Mouse (Mus musculus): ENCODE measurements around the gene Grcc10. TPM values are rescaled to one million over a fixed set of nuclear protein-coding genes. Genes with fewer than 3 reads are reported as not detected.

Gene Grcc10
- polyA plus RNA-seq, 1 experiment: 355 TPM

DNA sequence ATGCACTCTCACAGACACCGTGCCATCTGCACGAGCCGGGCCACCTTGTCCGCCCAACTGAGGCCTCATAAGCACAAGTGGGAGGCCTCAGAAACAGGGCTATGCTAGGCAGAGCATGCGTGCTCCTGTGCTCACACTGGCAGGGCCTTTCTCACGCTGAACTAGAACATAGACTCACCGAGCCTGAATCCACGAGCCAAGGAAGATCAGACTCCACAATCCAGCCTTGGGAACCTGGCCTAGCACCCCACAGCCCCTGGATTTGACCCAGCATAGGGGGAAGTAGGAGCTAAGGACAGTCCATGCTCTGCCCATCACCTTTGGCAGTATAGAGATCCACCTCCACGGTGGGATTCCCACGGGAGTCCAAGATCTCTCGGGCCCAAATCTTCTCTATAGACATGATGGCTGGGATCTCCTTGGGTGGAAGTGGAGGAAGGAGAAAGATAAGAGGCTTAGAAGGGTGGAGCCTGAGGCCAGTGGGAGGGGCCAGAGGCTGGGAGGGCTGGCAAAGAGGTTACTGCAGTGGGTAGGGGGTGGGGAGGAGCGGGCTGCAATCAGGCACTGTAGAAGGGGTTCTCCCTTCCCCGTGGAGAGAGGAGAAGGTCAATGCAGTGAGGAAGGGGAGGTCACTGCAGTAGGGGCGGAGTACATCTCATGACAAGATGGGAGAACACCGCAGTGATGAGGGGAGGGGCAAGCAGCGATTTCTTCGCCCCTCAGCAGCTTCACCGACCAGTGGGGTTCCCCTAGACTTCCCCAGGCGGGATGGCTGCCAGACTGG, 26.9 kb upstream of the Grcc10 start:
- no peaks in the 10 kb centered on the region for H3K4me1 ChIP-seq (ENCODE audit: control insufficient read depth, insufficient read depth, insufficient read length, low read length)
- peak overlapping the region; percentile 66; the same call in 1 of the 2 replicates for H3K4me3 ChIP-seq (ENCODE audit: insufficient read depth, low read depth, low read length)
- H3K27ac ChIP-seq (replicated peaks; ENCODE audit: low read depth, low read length): no peak overlapping the region

DNA sequence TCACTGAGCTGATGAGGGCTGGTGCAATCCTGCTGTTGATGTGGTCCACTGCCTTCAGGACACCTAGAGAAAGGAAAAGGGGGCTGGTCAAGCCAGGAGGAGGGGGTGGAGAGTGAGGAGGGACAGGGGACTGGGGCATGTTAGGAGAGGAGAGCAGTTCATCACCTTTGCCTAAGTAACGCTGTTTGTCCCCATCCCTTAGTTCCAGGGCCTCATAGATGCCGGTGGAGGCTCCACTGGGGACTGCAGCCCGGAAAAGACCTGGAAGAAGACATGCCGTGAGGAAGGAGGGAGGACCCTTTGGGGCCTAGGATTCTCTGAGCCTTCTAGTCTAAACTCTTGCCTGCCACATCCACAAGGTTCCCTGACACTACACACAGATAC, 26.4 kb upstream of the Grcc10 start:
- H3K4me3 ChIP-seq (ENCODE audit: insufficient read depth, low read depth, low read length): no peak overlapping the region
- H3K4me1 ChIP-seq (ENCODE audit: control insufficient read depth, insufficient read depth, insufficient read length, low read length): no peaks in the 10 kb centered on the region
- no peak overlapping the region for H3K27ac ChIP-seq (replicated peaks; ENCODE audit: low read depth, low read length)

DNA sequence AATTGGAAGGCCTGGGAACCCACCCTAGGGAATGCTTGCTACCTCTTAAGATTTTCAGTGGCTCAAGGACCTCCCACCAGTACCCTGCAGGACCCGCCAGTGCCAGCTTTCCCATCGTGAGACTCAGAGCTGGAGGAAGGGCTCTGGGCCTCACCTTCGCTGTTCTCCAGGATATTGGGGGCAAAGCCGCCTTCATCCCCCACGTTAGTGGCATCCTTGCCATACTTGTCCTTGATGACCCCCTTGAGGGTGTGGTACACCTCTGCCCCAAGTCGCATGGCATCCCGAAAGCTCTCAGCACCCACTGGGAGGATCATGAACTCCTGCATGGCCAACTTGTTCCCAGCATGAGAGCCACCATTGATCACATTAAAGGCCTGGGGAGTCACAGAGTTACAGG, 24.8 kb upstream of the Grcc10 start:
- H3K4me1 ChIP-seq (ENCODE audit: control insufficient read depth, insufficient read depth, insufficient read length, low read length): no peaks in the 10 kb centered on the region
- H3K4me3 ChIP-seq (ENCODE audit: insufficient read depth, low read depth, low read length): no peak overlapping the region
- no peak overlapping the region for H3K27ac ChIP-seq (replicated peaks; ENCODE audit: low read depth, low read length)

DNA sequence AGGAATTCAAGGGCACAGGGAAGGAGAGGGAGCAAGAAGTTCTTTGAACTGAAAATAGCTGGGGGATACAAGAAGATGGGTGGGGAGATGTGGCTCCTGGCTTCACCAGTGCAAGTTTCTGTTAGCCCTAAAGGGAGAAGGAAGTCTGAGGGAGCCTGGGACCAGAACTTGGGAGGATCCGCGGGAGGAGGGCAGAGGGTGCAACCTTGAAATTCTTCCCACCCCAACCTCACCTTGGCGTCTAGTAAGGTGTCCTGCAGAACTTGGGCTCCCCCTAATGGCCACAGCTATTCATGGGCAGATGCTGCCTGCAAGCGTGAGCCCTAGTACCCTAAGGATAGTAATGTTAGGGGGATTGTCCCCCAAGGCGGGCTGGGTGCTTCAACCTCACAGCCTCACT, 18.1 kb upstream of the Grcc10 start:
- H3K27ac ChIP-seq (replicated peaks; ENCODE audit: low read depth, low read length): peak overlapping the region; percentile 79

DNA sequence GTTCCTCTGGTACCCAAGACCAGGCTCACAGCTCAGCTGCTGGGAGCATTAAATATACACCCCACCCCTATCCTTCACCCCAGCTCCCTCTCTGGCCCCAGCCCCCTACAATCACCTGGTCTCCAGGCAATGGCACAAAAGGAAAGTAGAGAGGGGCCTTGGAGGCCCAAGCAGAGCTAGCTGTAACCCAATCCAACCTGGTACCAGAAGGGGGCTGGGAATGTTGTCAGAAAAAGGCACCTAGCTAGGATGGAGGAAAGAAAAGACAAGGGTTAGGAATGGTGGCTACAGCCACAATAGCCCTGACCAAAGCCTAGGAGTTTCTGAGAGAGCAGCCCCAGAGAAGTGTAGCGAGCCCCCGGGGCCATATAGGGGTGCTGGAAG, 17.7 kb upstream of the Grcc10 start:
- H3K4me3 ChIP-seq (ENCODE audit: insufficient read depth, low read depth, low read length): no peak overlapping the region
- H3K27ac ChIP-seq (replicated peaks; ENCODE audit: low read depth, low read length): peak overlapping the region; percentile 79
- H3K4me1 ChIP-seq (ENCODE audit: control insufficient read depth, insufficient read depth, insufficient read length, low read length): peaks cover 11% of the 10 kb centered on the region

More for the DNA sequence above, 18.1 kb upstream of the Grcc10 start:
- peaks cover 11% of the 10 kb centered on the region for H3K4me1 ChIP-seq (ENCODE audit: control insufficient read depth, insufficient read depth, insufficient read length, low read length)
- no peak overlapping the region for H3K4me3 ChIP-seq (ENCODE audit: insufficient read depth, low read depth, low read length)

DNA sequence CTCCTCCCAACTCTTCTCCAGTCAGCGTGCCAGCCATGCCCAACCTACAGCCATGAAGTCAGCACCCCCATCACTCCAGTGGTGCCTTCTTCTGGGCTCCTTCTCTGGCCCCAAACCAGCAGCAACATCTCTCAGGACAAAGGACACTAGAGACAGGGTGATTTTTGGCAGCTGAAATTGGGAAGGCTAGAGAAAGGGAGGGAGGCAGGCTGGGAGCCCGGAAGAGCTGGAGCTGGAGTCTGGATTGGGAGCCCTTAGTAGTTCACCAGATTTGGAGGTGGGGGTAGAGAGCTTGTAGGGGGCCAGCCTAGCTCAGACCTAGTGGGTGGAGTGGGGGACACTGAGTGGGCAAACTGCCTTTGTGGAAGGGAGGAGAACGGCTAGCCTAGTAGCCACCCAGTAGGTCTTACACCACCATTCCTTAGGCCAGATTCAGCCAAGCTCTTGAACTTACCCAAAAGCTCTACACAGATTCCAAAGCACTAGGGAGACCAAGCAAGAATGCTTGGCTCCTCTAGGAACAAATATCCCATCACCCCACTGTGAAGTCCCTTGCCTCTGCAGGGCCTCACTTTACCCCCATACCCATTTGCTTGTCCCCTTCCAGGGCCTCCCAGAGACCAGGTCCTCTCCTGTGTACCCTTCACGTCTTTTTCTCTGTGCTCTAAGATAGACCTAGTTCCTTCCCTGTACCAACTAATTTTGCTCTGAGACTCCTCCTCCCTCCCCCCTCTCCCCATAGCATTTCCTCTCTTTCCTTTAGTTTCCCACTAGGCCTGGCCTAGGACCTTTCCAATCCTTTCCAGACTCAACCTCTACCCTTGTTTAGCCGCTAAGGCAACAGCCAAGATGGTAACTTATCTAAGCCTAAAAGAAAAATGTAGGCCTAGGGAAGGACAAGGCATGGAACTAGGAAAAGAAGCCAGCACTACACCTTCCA, 17.0 kb upstream of the Grcc10 start:
- H3K4me1 ChIP-seq (ENCODE audit: control insufficient read depth, insufficient read depth, insufficient read length, low read length): peaks cover 13% of the 10 kb centered on the region
- H3K4me3 ChIP-seq (ENCODE audit: insufficient read depth, low read depth, low read length): peak overlapping the region; percentile 72
- peak overlapping the region; percentile 86 for H3K27ac ChIP-seq (replicated peaks; ENCODE audit: low read depth, low read length)

DNA sequence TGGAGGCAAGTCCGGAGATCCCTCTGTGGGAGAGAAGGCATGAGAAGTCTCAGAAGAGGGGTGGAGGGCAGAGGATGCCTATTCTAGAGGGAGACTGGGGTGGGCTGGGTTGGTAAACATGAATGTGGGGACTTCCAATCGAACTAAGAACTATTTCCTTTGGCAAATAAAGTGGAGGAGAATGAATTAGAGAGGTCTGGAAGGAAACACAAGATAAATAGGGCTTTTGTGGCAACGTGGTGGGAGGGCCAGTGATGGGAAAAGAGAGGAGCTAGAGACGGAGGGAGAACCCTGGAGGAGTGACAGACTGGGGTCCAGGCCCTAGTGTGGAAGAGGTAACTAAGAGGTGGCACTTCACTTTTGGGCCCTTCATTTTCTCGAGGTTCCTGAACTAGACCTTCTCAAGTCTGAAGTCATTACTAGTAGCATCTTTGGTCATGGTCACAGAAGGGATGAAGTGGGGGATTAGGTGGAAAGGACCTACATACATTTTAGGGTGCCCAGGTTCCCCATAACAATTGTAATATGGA, 16.2 kb upstream of the Grcc10 start:
- H3K4me1 ChIP-seq (ENCODE audit: control insufficient read depth, insufficient read depth, insufficient read length, low read length): peaks cover 13% of the 10 kb centered on the region
- peak overlapping the region; percentile 39 for H3K27ac ChIP-seq (replicated peaks; ENCODE audit: low read depth, low read length)
- H3K4me3 ChIP-seq (ENCODE audit: insufficient read depth, low read depth, low read length): peak overlapping the region; percentile 72

DNA sequence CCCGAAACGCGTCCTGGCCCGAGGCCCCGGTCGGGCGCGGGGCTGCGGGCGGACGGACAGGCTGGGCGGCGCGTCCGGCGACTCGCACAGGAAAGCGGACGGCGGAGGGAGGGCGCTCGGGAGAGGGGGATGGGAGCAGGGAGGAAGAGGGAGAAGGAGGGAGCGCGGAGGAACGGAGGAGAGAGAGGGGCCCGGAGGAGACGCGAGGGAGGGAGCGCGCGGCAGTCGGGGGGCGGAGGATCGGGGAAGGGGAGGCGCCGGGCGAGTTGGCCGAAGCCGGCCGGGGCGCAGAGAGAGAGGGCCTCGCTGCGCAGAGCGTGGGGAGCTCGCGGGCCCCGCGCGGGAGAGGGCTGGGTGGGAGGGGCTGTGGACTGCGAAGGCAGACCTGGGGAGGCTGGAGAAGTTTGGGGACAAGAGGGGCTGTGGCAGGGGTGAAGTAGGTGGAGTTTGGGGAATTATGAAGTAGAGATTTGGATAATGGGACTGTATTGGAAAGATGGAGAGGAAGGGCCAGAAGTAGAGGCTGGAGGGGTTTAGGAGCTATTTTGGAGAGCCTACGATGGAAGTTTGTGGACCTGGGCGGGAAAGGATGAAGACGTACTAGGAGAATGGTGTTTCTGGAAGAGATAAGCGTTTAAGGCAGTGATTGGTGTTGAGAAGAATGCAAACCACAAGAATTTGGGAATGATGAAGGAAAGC, 15.6 kb upstream of the Grcc10 start:
- H3K27ac ChIP-seq (replicated peaks; ENCODE audit: low read depth, low read length): peak overlapping the region; percentile 55
- H3K4me1 ChIP-seq (ENCODE audit: control insufficient read depth, insufficient read depth, insufficient read length, low read length): peaks cover 13% of the 10 kb centered on the region
- peak overlapping the region; percentile 72 for H3K4me3 ChIP-seq (ENCODE audit: insufficient read depth, low read depth, low read length)

DNA sequence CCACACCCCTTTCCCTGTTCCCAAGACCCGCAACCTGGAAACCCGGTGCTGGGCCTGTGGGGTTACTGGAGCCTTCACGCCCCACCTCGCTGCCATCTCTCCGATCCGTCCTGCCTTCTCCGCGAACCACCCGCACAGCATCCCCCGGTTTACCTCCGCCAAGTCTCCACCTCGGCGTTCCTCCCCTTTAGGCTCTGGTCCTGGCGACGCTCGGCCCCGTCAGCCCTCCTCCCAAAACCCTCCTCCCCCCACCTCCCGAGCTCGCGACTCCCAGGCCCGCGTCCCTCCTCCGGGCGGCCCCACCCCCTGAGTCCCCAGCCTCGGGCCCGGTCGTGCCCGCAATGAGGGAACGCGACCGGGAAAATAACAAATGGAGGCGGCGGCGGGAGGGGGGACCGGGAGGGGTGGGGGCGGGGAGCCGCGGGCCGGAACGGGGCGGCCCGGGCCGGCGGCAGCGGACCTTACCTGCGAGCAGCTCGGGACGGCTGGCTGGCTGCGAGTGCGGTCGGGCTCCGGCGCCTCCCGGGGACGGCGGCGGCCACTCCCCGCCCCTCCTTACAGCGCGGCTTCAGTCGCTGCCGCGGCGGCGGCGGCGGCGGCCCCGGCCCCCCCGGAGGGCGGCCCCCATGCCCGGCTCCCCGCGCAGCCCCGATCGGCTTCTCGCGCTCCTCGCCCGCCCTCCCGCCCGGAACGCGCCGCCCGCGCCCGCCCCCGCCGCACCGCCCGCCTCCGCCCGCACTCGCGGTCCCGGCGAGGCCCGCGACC, 14.8 kb upstream of the Grcc10 start, which contains the start of the genes Gm45234 and Atn1:
Gene Gm45234, minus strand, starts transcription at position 191 of the 765 bp plus-strand sequence.
Gene Atn1, minus strand, starts transcription at position 694 of the 765 bp plus-strand sequence.
- H3K4me3 ChIP-seq (ENCODE audit: insufficient read depth, low read depth, low read length): peak within 1 kb of the TSS; percentile 85
- peak within 1 kb of the TSS; percentile 77 for H3K27ac ChIP-seq (replicated peaks; ENCODE audit: low read depth, low read length)
- peaks cover 13% of the 10 kb centered on the region for H3K4me1 ChIP-seq (ENCODE audit: control insufficient read depth, insufficient read depth, insufficient read length, low read length)

DNA sequence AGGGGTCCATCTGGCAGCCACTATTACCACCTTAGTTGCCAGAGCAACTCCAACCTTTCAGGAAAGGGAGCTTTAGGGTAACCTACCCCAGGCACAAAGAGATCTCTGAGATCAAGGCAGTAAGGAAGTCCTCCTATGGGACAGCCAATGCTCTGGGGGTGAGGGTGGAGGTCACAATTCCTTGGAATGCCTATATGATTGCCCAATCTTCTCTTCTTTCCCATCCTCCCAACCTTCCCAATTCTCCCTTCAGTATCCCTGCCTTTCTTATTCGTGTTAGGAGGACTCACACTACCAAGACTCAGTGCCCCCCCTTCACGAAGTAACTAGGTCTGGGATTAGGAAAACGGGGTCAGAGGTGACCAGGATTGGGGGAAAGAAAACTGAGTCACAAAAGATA, 14.1 kb upstream of the Grcc10 start:
- H3K4me3 ChIP-seq (ENCODE audit: insufficient read depth, low read depth, low read length): peak overlapping the region; percentile 85
- peak overlapping the region; percentile 77 for H3K27ac ChIP-seq (replicated peaks; ENCODE audit: low read depth, low read length)

DNA sequence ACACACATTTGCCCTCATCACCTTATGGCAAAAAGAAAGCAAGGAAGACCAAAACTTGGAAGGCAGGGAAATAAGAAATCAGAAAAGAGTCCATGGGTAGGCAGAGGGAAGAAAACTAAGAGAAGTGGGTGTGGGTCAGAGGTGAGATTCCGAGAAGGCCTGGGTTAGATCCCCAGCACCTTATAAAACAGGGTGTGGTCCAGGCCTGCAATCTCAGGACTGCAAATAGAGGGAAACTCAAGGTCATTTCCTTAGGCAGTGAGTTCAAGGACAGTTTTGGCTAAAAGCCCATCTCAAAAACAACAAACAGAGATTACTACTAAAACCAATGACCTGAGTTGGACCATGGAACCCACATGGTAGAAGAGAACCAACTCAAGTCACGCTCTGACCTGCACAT, 12.7 kb upstream of the Grcc10 start:
- H3K4me3 ChIP-seq (ENCODE audit: insufficient read depth, low read depth, low read length): no peak overlapping the region
- H3K4me1 ChIP-seq (ENCODE audit: control insufficient read depth, insufficient read depth, insufficient read length, low read length): peaks cover 13% of the 10 kb centered on the region
- 0 out of 2 replicates have a peak overlapping the region, but pooled peaks have one; percentile 24 for H3K27ac ChIP-seq (replicated peaks; ENCODE audit: low read depth, low read length)

More for the DNA sequence above, 14.1 kb upstream of the Grcc10 start:
- H3K4me1 ChIP-seq (ENCODE audit: control insufficient read depth, insufficient read depth, insufficient read length, low read length): peaks cover 13% of the 10 kb centered on the region

DNA sequence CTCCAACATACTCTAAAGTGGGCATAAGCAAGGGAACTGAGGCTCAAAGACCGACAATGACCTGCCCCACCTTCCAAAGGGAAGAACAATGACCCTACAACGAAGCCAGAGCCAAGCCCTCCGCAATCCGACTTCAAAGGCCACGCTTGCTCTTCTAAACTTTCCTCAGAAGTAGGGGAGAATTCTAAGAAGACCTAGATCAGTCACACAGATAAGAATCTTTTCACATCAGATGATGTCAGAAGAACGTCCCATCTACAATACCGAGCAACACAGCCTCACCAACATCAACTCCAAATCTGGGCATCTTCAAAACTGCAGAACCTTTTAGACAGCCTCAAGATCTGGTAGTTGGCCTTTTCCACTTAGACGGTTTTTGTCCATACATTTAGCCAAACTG, 9.2 kb upstream of the Grcc10 start:
- Histone ChIP-seq H3K4me1 (ENCODE audit: control insufficient read depth, insufficient read depth, insufficient read length, low read length) (peaks cover 3% of the 10 kb centered on the region), H3K4me3 (ENCODE audit: insufficient read depth, low read depth, low read length) (no peak overlapping the region), H3K27ac (replicated peaks; ENCODE audit: low read depth, low read length) (no peak overlapping the region)

DNA sequence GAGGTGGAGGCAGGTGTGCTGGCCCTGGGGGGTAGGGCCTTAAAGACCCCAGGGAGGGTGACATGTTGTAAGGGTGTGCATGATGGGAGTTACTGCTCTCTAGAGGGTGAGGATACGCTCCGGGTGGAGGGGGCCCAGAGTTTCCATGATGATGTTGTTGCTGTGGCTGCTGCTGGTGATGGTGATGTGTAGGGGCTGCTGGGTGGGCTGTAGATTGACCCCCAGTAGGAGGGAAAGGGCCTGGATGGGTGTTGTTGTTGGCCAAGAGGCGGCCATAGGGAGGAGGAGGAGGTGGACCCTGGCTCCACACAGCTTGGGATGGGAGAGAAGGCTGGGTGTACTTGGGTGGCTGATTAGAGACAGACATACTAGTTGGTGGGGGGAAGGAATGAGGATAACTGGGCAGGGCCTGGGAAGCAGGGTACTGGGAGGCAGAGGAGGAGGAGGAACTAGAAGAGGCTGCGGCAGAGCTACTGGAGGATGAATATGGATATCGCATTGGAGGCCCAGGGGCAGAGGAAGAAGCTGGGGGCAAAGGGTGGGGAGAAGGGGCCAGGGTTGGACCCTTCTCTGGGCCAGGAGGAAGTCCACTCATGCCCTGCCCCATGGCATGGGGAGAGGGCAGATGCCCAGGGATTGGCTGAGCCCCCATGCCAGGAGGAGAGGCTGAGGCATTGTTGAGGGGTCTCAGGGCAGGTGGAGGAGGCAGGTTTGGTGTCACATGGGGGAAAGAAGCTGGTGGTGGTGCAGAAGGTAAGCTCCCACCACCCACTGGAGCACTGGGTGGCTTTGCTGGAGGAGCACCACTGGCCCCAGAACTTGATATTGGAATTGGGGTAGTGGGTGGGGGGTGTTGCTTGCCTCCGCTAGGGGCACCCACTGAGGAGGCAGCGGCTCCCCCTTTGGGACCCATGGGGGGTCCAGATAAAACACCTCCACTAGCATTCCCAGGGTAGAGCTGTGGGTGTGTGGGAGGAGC, 5.8 kb upstream of the Grcc10 start:
- Histone ChIP-seq H3K4me3 (ENCODE audit: insufficient read depth, low read depth, low read length) (peak overlapping the region; percentile 63), H3K27ac (replicated peaks; ENCODE audit: low read depth, low read length) (no peak overlapping the region), H3K4me1 (ENCODE audit: control insufficient read depth, insufficient read depth, insufficient read length, low read length) (peaks cover 3% of the 10 kb centered on the region; the same call in 1 of the 2 replicates)

Data from brown adipose tissue, adult 24 weeks (tissue).